Mouse (Mus musculus): Measurements from ENCODE around the gene Fh1. TPM values are rescaled to one million over a fixed set of nuclear protein-coding genes. Genes with fewer than 3 reads are reported as not detected.

The Fh1 gene
- polyA plus RNA-seq, 1 experiment from 2014 or later: 78.5 TPM

DNA sequence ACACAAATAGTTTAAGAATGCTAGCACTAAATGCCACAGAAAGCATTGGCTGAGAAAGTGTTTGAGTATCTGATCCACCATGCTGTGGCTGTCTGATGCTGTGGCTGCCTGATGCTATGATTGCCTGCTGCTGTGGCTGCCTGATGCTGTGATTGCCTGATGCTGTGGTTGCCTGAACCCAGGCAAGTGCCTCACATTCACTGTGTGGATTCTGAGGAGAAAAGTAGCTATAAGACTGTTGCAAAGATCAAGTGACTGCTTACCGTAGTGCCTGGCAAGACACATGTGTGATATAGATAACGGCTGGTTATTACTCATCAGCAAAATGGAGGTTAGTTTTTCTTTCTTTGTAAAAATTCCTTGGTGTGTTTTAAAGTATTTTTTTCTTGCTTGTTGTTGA, 51.3 kb downstream of the Fh1 start:
- Histone ChIP-seq H3K36me3 (no peaks in the 10 kb centered on the region), H3K27me3 (replicated peaks) (no peaks in the 10 kb centered on the region), H3K4me2 (replicated peaks) (no peak overlapping the region), H3K4me3 (no peak overlapping the region), H3K9ac (no peak overlapping the region), H3K27ac (no peak overlapping the region), H3K9me3 (no peaks in the 10 kb centered on the region), H3K4me1 (no peaks in the 10 kb centered on the region)
- no peak for ATAC-seq (ENCODE audit: low FRiP score, low read depth)
- 94% methylated on average over 2 of the region's 2 CpGs for WGBS

DNA sequence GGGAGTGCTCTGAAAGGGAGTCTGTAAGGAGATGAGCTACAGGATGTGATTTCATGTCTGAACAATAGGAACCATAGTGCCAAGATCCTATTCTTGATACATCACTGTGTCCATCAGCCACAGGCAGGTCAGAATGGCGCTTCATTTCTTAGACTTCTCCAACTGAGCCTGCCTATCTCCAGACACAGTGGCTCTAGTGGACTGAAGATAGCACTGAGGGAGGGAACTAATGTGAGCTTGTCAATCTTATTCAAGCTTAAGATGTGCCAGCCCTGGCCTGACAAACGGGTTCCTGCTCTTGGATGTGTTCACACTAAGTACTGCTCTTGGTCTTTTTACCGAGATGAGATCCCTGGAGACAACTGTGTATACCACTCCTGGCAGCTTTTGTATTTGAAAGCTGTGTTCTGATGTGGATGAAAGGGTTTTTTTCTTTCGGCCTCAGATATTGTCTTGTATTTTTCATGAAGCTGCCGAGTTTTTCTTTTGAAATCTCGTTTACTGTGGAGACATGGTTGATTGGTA, 59.8 kb downstream of the Fh1 start:
- H3K4me2 ChIP-seq (replicated peaks): no peak overlapping the region
- no peaks in the 10 kb centered on the region for H3K27me3 ChIP-seq (replicated peaks)
- H3K27ac ChIP-seq: no peak overlapping the region
- 85% methylated on average over 6 of the region's 6 CpGs for WGBS
- H3K4me1 ChIP-seq: no peaks in the 10 kb centered on the region
- no peak overlapping the region for H3K9ac ChIP-seq
- ATAC-seq (ENCODE audit: low FRiP score, low read depth): no peak
- H3K9me3 ChIP-seq: no peaks in the 10 kb centered on the region
- H3K4me3 ChIP-seq: no peak overlapping the region
- no peaks in the 10 kb centered on the region for H3K36me3 ChIP-seq

DNA sequence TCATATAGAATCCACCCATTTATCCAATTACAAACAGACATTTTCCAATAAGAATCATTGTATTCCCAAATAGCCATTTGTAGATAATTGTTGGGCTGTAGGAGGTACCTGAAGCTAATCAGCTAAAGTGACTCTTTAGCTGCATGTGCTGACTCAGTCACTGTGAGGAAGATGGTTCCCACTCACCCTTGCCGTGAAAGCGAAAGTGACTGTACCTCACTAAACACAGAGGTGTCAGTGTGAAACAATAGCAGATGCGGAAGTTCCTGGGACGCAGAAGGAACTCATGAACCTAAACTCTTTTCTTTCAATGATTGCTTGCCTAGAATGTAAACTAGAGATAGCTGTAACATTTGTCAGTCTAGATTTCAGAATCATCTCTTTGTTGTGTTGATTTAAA, 61.1 kb downstream of the Fh1 start:
- WGBS: 89% methylated on average over 4 of the region's 4 CpGs
- Histone ChIP-seq H3K4me1 (no peaks in the 10 kb centered on the region), H3K4me3 (no peak overlapping the region), H3K36me3 (no peaks in the 10 kb centered on the region), H3K9ac (no peak overlapping the region), H3K9me3 (no peaks in the 10 kb centered on the region), H3K27ac (no peak overlapping the region), H3K4me2 (replicated peaks) (no peak overlapping the region), H3K27me3 (replicated peaks) (no peaks in the 10 kb centered on the region)
- ATAC-seq (ENCODE audit: low FRiP score, low read depth): no peak

DNA sequence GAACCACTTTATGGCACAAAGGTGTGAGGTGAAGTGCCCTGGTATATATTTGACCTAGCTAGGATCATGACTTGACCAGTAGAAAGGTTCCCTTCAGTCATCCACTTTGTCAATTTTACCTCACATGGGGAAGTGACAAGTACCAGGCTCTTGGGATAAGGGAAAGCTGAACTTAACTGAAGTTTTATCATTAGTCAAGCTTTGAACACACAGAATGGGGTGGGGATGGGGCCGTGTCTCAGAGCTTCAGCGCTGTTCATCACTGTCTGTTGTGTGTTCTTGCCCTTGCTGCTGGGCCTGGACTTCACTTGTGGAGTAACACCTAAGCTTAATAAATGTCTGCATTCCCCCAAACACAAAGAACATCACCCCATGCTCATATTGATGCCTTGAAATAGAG, 63.1 kb downstream of the Fh1 start:
- no peaks in the 10 kb centered on the region for H3K27me3 ChIP-seq (replicated peaks)
- no peak overlapping the region for H3K27ac ChIP-seq
- H3K4me2 ChIP-seq (replicated peaks): no peak overlapping the region
- no peak overlapping the region for H3K4me3 ChIP-seq
- no peak for ATAC-seq (ENCODE audit: low FRiP score, low read depth)
- no peaks in the 10 kb centered on the region for H3K9me3 ChIP-seq
- no peaks in the 10 kb centered on the region for H3K36me3 ChIP-seq
- 88% methylated on average over 2 of the region's 2 CpGs for WGBS
- H3K9ac ChIP-seq: no peak overlapping the region
- no peaks in the 10 kb centered on the region for H3K4me1 ChIP-seq

DNA sequence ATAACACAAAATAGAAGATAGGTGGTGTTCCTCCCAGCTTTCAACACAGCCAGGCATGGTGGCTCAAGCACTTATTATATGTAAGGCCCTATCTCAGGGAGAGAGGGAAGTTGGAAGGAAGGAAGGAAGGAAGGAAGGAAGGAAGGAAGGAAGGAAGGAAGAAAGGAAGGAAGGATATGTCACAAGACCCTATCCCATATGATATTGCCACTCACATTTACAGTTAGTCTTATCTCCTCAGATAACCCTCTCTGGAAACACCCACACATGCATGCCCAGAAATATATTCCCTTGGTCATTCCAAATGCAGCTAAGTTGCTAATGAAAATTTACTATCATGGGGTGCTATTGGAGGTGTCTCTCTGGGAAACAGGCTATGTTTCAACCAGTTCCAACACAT, 63.6 kb downstream of the Fh1 start:
- Histone ChIP-seq H3K9ac (no peak overlapping the region), H3K36me3 (no peaks in the 10 kb centered on the region), H3K9me3 (no peaks in the 10 kb centered on the region), H3K27me3 (replicated peaks) (no peaks in the 10 kb centered on the region), H3K27ac (no peak overlapping the region), H3K4me2 (replicated peaks) (no peak overlapping the region), H3K4me3 (no peak overlapping the region), H3K4me1 (no peaks in the 10 kb centered on the region)
- no peak for ATAC-seq (ENCODE audit: low FRiP score, low read depth)

DNA sequence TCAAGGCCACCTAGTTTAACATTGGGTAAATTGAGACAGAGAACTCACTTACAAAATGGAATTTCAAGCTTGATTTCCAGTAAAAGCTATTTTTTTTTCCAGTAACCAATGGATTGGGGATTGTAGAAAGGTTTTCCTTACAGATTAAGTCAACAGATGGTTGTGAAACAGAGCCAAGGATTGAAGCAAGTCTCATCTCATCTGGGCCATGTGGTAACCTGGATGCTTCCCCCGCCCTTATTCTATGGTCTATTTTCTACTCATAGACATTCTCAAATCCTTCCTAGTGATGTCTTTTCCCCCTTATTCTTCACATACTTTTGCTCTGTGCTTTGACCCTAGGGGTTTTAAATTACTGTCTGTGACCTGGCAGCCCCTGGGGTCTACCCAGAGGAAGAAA, 70.8 kb downstream of the Fh1 start:
- no peak for ATAC-seq (ENCODE audit: low FRiP score, low read depth)
- Histone ChIP-seq H3K9me3 (no peaks in the 10 kb centered on the region), H3K27me3 (replicated peaks) (no peaks in the 10 kb centered on the region), H3K4me1 (no peaks in the 10 kb centered on the region), H3K36me3 (no peaks in the 10 kb centered on the region), H3K4me3 (no peak overlapping the region), H3K4me2 (replicated peaks) (no peak overlapping the region), H3K9ac (no peak overlapping the region), H3K27ac (no peak overlapping the region)
- WGBS: 86% methylated on average over 1 of the region's 1 CpGs

DNA sequence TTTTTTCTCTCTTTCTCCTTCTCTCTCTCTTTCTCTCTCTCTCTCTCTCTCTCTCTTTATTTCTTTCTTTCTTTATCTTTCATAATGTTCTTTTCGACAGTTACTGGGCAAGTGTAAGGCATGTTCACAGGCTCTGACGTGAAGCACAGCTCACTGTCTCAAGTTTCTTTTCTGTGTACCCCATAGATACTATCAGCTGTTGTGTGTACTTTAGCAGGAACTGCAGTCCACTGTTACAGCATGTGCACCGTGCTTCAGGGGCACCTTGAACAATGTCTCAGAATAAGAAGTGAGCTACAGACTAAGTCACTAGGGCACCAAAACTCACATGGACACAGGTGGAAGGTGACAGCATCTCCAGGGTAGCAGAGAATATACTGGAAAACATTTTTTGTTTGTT, 73.0 kb downstream of the Fh1 start:
- Histone ChIP-seq H3K27ac (no peak overlapping the region), H3K9me3 (no peaks in the 10 kb centered on the region), H3K4me3 (no peak overlapping the region), H3K4me1 (no peaks in the 10 kb centered on the region), H3K27me3 (replicated peaks) (no peaks in the 10 kb centered on the region), H3K9ac (no peak overlapping the region), H3K4me2 (replicated peaks) (no peak overlapping the region), H3K36me3 (no peaks in the 10 kb centered on the region)
- 85% methylated on average over 3 of the region's 3 CpGs for WGBS
- no peak for ATAC-seq (ENCODE audit: low FRiP score, low read depth)

DNA sequence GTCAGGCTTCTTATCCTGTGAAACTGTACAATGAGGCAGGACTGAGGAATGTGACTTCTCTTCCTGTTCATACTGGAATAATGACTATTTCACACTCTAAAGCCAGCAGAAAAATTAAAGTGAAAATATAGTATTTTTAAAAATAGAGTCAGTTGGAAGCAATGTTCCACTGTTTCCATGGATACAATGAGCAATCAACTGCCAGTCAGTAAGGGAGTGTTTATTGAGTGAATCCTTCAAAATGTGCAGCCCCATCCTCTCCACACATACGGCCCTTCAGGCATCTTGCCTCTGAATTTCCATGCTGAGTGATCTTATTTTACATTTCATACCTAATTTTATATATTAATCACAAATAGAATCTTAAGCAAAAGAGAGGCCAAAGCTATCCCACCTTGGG, 74.8 kb downstream of the Fh1 start:
- Histone ChIP-seq H3K27ac (no peak overlapping the region), H3K27me3 (replicated peaks) (no peaks in the 10 kb centered on the region), H3K4me2 (replicated peaks) (no peak overlapping the region), H3K4me3 (no peak overlapping the region), H3K9ac (no peak overlapping the region), H3K9me3 (no peaks in the 10 kb centered on the region), H3K4me1 (no peaks in the 10 kb centered on the region), H3K36me3 (no peaks in the 10 kb centered on the region)
- 83% methylated on average over 1 of the region's 1 CpGs for WGBS
- no peak for ATAC-seq (ENCODE audit: low FRiP score, low read depth)

Other genes with a start within 250 kb of the Fh1 start
- gene Rgs7, start 133.1 kb downstream of the Fh1 start, polyA plus RNA-seq (2016; fragmentation: Nextera tagmentation; extraction: Ambion mirVana): 14.8 and 16.9 TPM in 2 replicates
- gene Kmo, start 5.3 kb downstream of the Fh1 start, polyA plus RNA-seq (2016; fragmentation: Nextera tagmentation; extraction: Ambion mirVana): 0.13 TPM in 1 of 2 replicates, not detected in the other
- 7.7 and 8.0 TPM in 2 replicates for gene Opn3, start 67.1 kb upstream of the Fh1 start, polyA plus RNA-seq (2016; fragmentation: Nextera tagmentation; extraction: Ambion mirVana)
- 4.5 and 5.4 TPM in 2 replicates for gene Chml, start 67.3 kb upstream of the Fh1 start, polyA plus RNA-seq (2016; fragmentation: Nextera tagmentation; extraction: Ambion mirVana)
- gene Wdr64, start 73.0 kb upstream of the Fh1 start, polyA plus RNA-seq (2016; fragmentation: Nextera tagmentation; extraction: Ambion mirVana): not detected in 2 replicates